Mouse (Mus musculus) lung, adult 2 months (tissue): ENCODE results near the gene Apol7b.
"Not testable (repeated sequence)": the region's sequence is repeated elsewhere in the genome, so short reads cannot be mapped to it uniquely, and the experiment has no call there.

Experiments used
- CTCF ChIP-seq: fragments of 200-500 bp; IDR thresholded peaks from 2 replicates; pipeline ENCODE4 v1.5.1; 2011; ENCODE audit warnings: mild to moderate bottlenecking, low read length, control low read depth; ENCODE audit not compliant: insufficient read depth
- POLR2A ChIP-seq: fragments of 200-500 bp; IDR thresholded peaks from 2 replicates; pipeline ENCODE4 v1.6.1; 2011; ENCODE audit warnings: low read depth, mild to moderate bottlenecking, control low read depth, low read length, borderline replicate concordance; ENCODE audit errors: extremely low read depth

- not testable (repeated sequence) for TF ChIP-seq CTCF, POLR2A
Observed at GRCm38 (mm10) chr15:77412695-77413094, 34.6 kb downstream of the Apol7b start.
